Mouse (Mus musculus) limb, embryonic 12.5 days (tissue): ENCODE results near the gene Tmem143. TPM values are rescaled to one million over a fixed set of nuclear protein-coding genes. Genes with fewer than 3 reads are reported as not detected.
"Not testable (repeated sequence)": the region's sequence is repeated elsewhere in the genome, so short reads cannot be mapped to it uniquely, and the experiment has no call there.

Source experiments
- ATAC-seq: fragments of 200-750 bp; cut with Nextera tagmentation; 2 replicates; pipeline ENCODE4 v1.8.0; 2017; ENCODE audit warnings: low read depth, moderate TSS enrichment; ENCODE audit not compliant: insufficient number of reproducible peaks, insufficient read depth, low FRiP score, low TSS enrichment
- H3K27ac ChIP-seq: fragments of 300-500 bp; sonication (generic); 2 replicates; pipeline ENCODE4 v1.5.1; 2016; ENCODE audit warnings: mild to moderate bottlenecking, moderate library complexity
- H3K27me3 ChIP-seq: fragments of 300-500 bp; sonication (generic); 2 replicates; pipeline ENCODE4 v1.6.1; 2016; ENCODE audit warnings: mild to moderate bottlenecking, moderate library complexity
- H3K36me3 ChIP-seq: fragments of 300-500 bp; sonication (generic); 2 replicates; pipeline ENCODE4 v1.6.1; 2016; ENCODE audit warnings: mild to moderate bottlenecking, moderate library complexity
- H3K4me1 ChIP-seq: fragments of 300-500 bp; sonication (generic); replicated peaks from 2 replicates; pipeline ENCODE4 v1.6.1; 2016
- H3K4me2 ChIP-seq: fragments of 300-500 bp; sonication (generic); 2 replicates; pipeline ENCODE4 v1.6.1; 2016; ENCODE audit warnings: mild to moderate bottlenecking, moderate library complexity
- H3K4me3 ChIP-seq: fragments of 300-500 bp; sonication (generic); replicated peaks from 2 replicates; pipeline ENCODE4 v1.5.1; 2016; ENCODE audit warnings: mild to moderate bottlenecking
- H3K9ac ChIP-seq: fragments of 300-500 bp; sonication (generic); replicated peaks from 2 replicates; pipeline ENCODE4 v1.6.1; 2016; ENCODE audit warnings: mild to moderate bottlenecking, moderate library complexity
- H3K9me3 ChIP-seq: fragments of 300-500 bp; sonication (generic); 2 replicates; pipeline ENCODE4 v1.6.1; 2016; ENCODE audit warnings: mild to moderate bottlenecking, moderate library complexity
- WGBS: fragments of 180-500 bp; shearing (Covaris S2); methylation state at CpG from one replicate; pipeline ENCODE4 v1.1.7; 2016; 5-methylcytosine and 5-hydroxymethylcytosine counted together
- polyA plus RNA-seq: library from polyadenylated mRNA; unstranded; fragments of >200 nt; fragmentation: Nextera tagmentation; extraction: Ambion mirVana; gene quantifications from 2 replicates; pipeline ENCODE4 v1.2.1, GENCODE M21; 2016

Tmem143 gene
- polyA plus RNA-seq, 1 experiment from 2014 or later = 6.0 TPM

- Histone ChIP-seq H3K4me2 (peak overlapping the region; percentile 49), H3K9me3 (no peaks in the 10 kb centered on the region), H3K4me3 (peak overlapping the region; percentile 29), H3K27me3 (no peaks in the 10 kb centered on the region), H3K4me1 (no peaks in the 10 kb centered on the region), H3K36me3 (no peaks in the 10 kb centered on the region), H3K9ac (no peak overlapping the region), H3K27ac (no peak overlapping the region)
- WGBS = 76% methylated on average over 6 of the region's 6 CpGs
- ATAC-seq = 0 out of 2 replicates have a peak, but pooled peaks have one; percentile 2
These were observed 717 bp upstream of the Tmem143 start for GRCm38 (mm10) chr7:45895931-45896516.

GRCm38 (mm10) chr7:45897258-45897757 lies 567 bp downstream of the Tmem143 start:
- Histone ChIP-seq H3K9ac (peak overlapping the region; percentile 65), H3K27me3 (no peaks in the 10 kb centered on the region), H3K4me3 (peak overlapping the region; percentile 50), H3K36me3 (no peaks in the 10 kb centered on the region), H3K27ac (peak overlapping the region; percentile 68), H3K4me1 (no peaks in the 10 kb centered on the region), H3K9me3 (no peaks in the 10 kb centered on the region), H3K4me2 (peak overlapping the region; percentile 76)
- 2% methylated on average over 19 of the region's 19 CpGs for WGBS
- ATAC-seq = peak; percentile 63

DNA sequence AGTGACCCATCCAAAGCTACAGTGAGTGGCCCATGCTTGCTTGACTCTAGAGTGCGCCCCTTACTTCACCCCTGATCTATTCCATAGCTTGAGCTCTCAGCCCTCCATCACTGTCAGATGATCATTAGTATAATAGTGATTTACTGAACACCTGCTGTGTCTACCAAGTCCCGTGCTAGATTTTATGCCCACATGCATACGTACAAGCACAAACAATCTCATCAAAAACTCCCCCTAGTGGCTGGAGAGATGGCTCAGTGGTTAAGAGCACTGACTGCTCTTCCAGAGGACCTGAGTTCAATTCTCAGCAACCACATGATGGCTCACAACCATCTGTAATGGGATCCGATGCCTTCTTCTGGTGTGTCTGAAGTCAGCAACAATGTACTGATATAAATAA lies 1.4 kb downstream of the Tmem143 start:
- H3K27ac ChIP-seq = not testable (repeated sequence)

DNA sequence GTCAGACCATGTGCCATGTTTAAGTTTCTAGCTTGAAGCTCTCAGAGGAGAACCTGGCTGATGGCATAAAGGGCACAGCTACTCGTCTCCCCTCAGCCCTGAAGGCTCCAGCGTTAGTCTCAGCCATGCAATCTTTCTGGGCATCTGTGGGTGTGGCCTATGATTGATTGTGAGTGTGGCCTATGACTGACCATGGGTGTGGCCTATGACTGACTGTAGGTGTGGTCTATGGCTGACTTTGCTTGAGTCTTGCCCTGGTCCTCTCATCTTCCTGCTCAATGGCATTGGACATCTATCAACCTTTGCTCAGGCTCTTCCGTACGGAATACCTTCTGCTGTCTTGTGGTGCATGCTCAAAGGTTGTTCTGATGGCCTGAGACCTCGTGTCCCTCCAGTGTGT lies 4.8 kb downstream of the Tmem143 start:
- Histone ChIP-seq H3K27ac (no peak overlapping the region), H3K9me3 (no peaks in the 10 kb centered on the region), H3K4me2 (no peak overlapping the region), H3K4me1 (no peaks in the 10 kb centered on the region), H3K27me3 (no peaks in the 10 kb centered on the region), H3K4me3 (no peak overlapping the region), H3K36me3 (no peaks in the 10 kb centered on the region), H3K9ac (no peak overlapping the region)
- 49% methylated on average over 5 of the region's 5 CpGs for WGBS
- ATAC-seq = no peak

More for the DNA sequence above, 1.4 kb downstream of the Tmem143 start:
- not testable (repeated sequence) for ATAC-seq, H3K9ac ChIP-seq, H3K36me3 ChIP-seq, H3K27me3 ChIP-seq, H3K9me3 ChIP-seq, H3K4me1 ChIP-seq
- Histone ChIP-seq H3K4me3 (peak overlapping the region; percentile 50; the same call in 1 of the 2 replicates), H3K4me2 (peak overlapping the region; percentile 76)
- 51% methylated on average over 4 of the region's 4 CpGs for WGBS

- no peak for ATAC-seq
- Histone ChIP-seq H3K4me3 (no peak overlapping the region), H3K27me3 (no peaks in the 10 kb centered on the region), H3K27ac (0 out of 2 replicates have a peak overlapping the region, but pooled peaks have one; percentile 45), H3K36me3 (no peaks in the 10 kb centered on the region), H3K4me1 (no peaks in the 10 kb centered on the region), H3K4me2 (no peak overlapping the region), H3K9ac (no peak overlapping the region), H3K9me3 (no peaks in the 10 kb centered on the region)
- 65% methylated on average over 11 of the region's 12 CpGs for WGBS
These were observed 5.8 kb downstream of the Tmem143 start for GRCm38 (mm10) chr7:45902481-45903002.

DNA sequence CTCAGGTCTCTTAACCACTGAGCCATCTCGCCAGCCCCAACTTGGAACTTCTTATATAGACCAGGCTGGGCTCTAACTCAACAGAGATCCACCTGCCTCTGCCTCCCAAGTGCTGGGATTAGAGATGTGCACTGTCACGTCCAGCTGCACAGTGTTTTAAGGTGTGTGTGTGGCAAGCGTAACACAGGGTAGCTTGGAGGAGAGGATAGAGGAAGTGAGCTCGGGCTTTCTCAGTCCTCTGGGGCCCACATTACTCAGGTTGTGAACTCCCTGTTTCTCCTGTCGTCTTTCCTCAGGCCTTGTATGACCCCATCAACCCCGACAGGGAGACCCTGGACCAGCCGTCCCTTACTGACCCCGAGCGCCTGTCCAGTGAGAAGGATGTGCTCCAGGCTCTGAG lies 9.9 kb downstream of the Tmem143 start:
- Histone ChIP-seq H3K4me3 (no peak overlapping the region), H3K27me3 (no peaks in the 10 kb centered on the region), H3K4me2 (no peak overlapping the region), H3K9ac (no peak overlapping the region), H3K36me3 (peaks cover 32% of the 10 kb centered on the region), H3K9me3 (no peaks in the 10 kb centered on the region), H3K4me1 (no peaks in the 10 kb centered on the region), H3K27ac (no peak overlapping the region)
- no peak for ATAC-seq
- WGBS = 91% methylated on average over 9 of the region's 9 CpGs

DNA sequence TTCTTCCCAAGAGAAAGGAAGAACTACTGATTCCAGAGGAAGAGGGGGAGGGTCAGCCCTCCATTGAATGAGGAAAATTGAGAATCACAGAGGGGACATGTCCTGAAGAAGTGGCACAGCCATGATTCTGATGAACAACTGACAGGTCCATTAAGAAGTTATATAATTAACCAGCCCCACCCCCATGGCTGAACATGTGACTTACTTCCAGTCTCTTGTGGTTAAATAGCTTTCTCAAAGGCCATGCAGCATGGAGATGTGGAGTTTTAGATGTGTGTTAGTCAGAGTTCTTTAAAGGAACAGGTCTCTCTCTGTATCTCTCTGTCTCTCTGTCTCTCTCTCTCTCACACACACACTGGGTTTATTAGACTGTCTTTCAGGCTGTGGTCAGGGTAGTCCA lies 11.6 kb downstream of the Tmem143 start:
- H3K4me1 ChIP-seq = no peaks in the 10 kb centered on the region
- H3K9me3 ChIP-seq = no peaks in the 10 kb centered on the region
- H3K36me3 ChIP-seq = peaks cover 37% of the 10 kb centered on the region
- ATAC-seq = no peak
- no peak overlapping the region for H3K9ac ChIP-seq
- H3K27me3 ChIP-seq = no peaks in the 10 kb centered on the region
- H3K4me2 ChIP-seq = no peak overlapping the region
- H3K4me3 ChIP-seq = no peak overlapping the region
- no peak overlapping the region for H3K27ac ChIP-seq

GRCm38 (mm10) chr7:45909145-45909544 lies 12.4 kb downstream of the Tmem143 start:
- no peaks in the 10 kb centered on the region for H3K9me3 ChIP-seq
- WGBS = 92% methylated on average over 16 of the region's 16 CpGs
- no peak overlapping the region for H3K4me3 ChIP-seq
- H3K9ac ChIP-seq = no peak overlapping the region
- H3K4me2 ChIP-seq = no peak overlapping the region
- peaks cover 42% of the 10 kb centered on the region for H3K36me3 ChIP-seq
- no peak overlapping the region for H3K27ac ChIP-seq
- H3K27me3 ChIP-seq = no peaks in the 10 kb centered on the region
- ATAC-seq = no peak
- H3K4me1 ChIP-seq = peaks cover under 1% of the 10 kb centered on the region; the same call in 1 of the 2 replicates

GRCm38 (mm10) chr7:45914067-45914466 lies 17.3 kb downstream of the Tmem143 start:
- no peak overlapping the region for H3K4me2 ChIP-seq
- WGBS = 82% methylated on average over 6 of the region's 6 CpGs
- ATAC-seq = no peak
- H3K4me3 ChIP-seq = no peak overlapping the region
- H3K4me1 ChIP-seq = peaks cover 36% of the 10 kb centered on the region
- no peak overlapping the region for H3K27ac ChIP-seq
- H3K9ac ChIP-seq = no peak overlapping the region; the same call in 1 of the 2 replicates
- no peaks in the 10 kb centered on the region for H3K27me3 ChIP-seq
- no peaks in the 10 kb centered on the region for H3K9me3 ChIP-seq
- peaks cover 34% of the 10 kb centered on the region for H3K36me3 ChIP-seq

DNA sequence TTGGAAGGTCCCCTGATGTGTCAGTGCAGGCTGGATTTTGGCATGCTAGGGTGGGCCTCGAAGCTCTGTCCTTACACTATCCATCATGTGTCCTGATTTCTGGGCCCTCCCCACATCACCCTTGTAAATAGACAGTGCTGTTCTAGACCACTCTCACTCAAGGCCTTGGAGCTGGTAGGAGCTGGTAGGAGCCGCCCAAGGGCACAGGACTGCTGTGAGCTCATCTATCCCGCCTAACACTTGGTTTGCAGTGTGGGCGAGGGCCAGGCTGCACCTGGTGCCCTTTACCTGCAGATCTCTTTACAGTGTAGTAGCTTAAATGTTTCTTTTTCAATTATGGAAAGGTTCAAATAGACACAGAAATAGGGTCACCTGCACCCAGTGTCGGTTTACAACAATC lies 18.3 kb downstream of the Tmem143 start:
- Histone ChIP-seq H3K36me3 (peaks cover 27% of the 10 kb centered on the region), H3K4me1 (peaks cover 41% of the 10 kb centered on the region), H3K9ac (no peak overlapping the region), H3K27ac (peak overlapping the region; percentile 3; the same call in 1 of the 2 replicates), H3K4me2 (no peak overlapping the region), H3K9me3 (no peaks in the 10 kb centered on the region), H3K4me3 (no peak overlapping the region), H3K27me3 (no peaks in the 10 kb centered on the region)
- no peak for ATAC-seq
- WGBS = 80% methylated on average over 5 of the region's 5 CpGs

- Histone ChIP-seq H3K4me1 (peaks cover 52% of the 10 kb centered on the region), H3K27ac (peak overlapping the region; percentile 92), H3K9ac (peak overlapping the region; percentile 48; the same call in 1 of the 2 replicates), H3K4me3 (peak overlapping the region; percentile 34), H3K27me3 (no peaks in the 10 kb centered on the region), H3K36me3 (peaks cover 14% of the 10 kb centered on the region; the same call in 1 of the 2 replicates), H3K9me3 (no peaks in the 10 kb centered on the region), H3K4me2 (peak overlapping the region; percentile 63)
- 33% methylated on average over 26 of the region's 26 CpGs for WGBS
- ATAC-seq = peak; percentile 88
These were observed 19.6 kb downstream of the Tmem143 start for GRCm38 (mm10) chr7:45916056-45917003.
